Mouse (Mus musculus) frontal cortex, adult (tissue): ENCODE measurements around the gene Ddx43.
"Not testable (repeated sequence)": the region's sequence is repeated elsewhere in the genome, so short reads cannot be mapped to it uniquely, and the experiment has no call there.

Source experiments
- ATAC-seq: cut with Nextera tagmentation; 2 replicates; pipeline ENCODE4 v1.9.2; 2017; ENCODE audit warnings: mild to moderate bottlenecking, moderate library complexity, mixed read lengths; ENCODE audit not compliant: low TSS enrichment

The Ddx43 gene

GRCm38 (mm10) chr9:78395630-78396351 is at the start of gene Ddx43:
TSS of gene Ddx43 (plus strand) at chr9:78395777.
- ATAC-seq = peak; percentile 83

- no peak for ATAC-seq
Measured at GRCm38 (mm10) chr9:78347004-78347403, 48.6 kb upstream of the Ddx43 start.

- not testable (repeated sequence) for ATAC-seq
Measured at GRCm38 (mm10) chr9:78348206-78349004, 47.2 kb upstream of the Ddx43 start.

GRCm38 (mm10) chr9:78349141-78349540 is 46.4 kb upstream of the Ddx43 start:
- not testable (repeated sequence) for ATAC-seq

- not testable (repeated sequence) for ATAC-seq
Measured at GRCm38 (mm10) chr9:78350007-78350406, 45.6 kb upstream of the Ddx43 start.

- ATAC-seq = no peak
Measured at GRCm38 (mm10) chr9:78351504-78352220, 43.9 kb upstream of the Ddx43 start.

- ATAC-seq = no peak
Measured at GRCm38 (mm10) chr9:78354665-78355578, 40.7 kb upstream of the Ddx43 start.

GRCm38 (mm10) chr9:78355611-78356010 is 40.0 kb upstream of the Ddx43 start, which contains the start of gene Gsta2:
TSS of gene Gsta2 (minus strand) at chr9:78355788.
- no peak for ATAC-seq

GRCm38 (mm10) chr9:78358053-78358452 is 37.5 kb upstream of the Ddx43 start:
- ATAC-seq = peak; percentile 80

- no peak for ATAC-seq
Measured at GRCm38 (mm10) chr9:78359750-78360483, 35.7 kb upstream of the Ddx43 start.

- ATAC-seq = no peak
Measured at GRCm38 (mm10) chr9:78360484-78360872, 35.1 kb upstream of the Ddx43 start.

GRCm38 (mm10) chr9:78363374-78363773 is 32.2 kb upstream of the Ddx43 start:
- no peak for ATAC-seq

GRCm38 (mm10) chr9:78364701-78365100 is 30.9 kb upstream of the Ddx43 start:
- ATAC-seq = no peak

GRCm38 (mm10) chr9:78365850-78366544 is 29.6 kb upstream of the Ddx43 start:
- no peak for ATAC-seq

GRCm38 (mm10) chr9:78367959-78368358 is 27.6 kb upstream of the Ddx43 start, which contains the start of gene Dppa5a:
TSS of gene Dppa5a (minus strand) at chr9:78368177.
- ATAC-seq = not testable (repeated sequence)

GRCm38 (mm10) chr9:78368671-78369293 is 26.8 kb upstream of the Ddx43 start:
- no peak for ATAC-seq

- ATAC-seq = no peak
Measured at GRCm38 (mm10) chr9:78369349-78369748, 26.2 kb upstream of the Ddx43 start.

GRCm38 (mm10) chr9:78369786-78370185 is 25.8 kb upstream of the Ddx43 start:
- no peak for ATAC-seq

- no peak for ATAC-seq
Measured at GRCm38 (mm10) chr9:78371441-78371840, 24.1 kb upstream of the Ddx43 start.
